Mouse (Mus musculus): ENCODE measurements at regions not wholly inside any gene's neighbourhood (a gene's known extent, or its start where the extent isn't known, plus 50 kb on each side); places are given as distances from the start of the nearest gene placed in this dataset.

- DNase-seq (ENCODE audit: low spot score), result no peak
- no peaks in the 10 kb centered on the region for H3K9me3 ChIP-seq (replicated peaks)
- H3K27me3 ChIP-seq (ENCODE audit: low read depth, poor library complexity, severe bottlenecking), result no peaks in the 10 kb centered on the region
- 90% methylated on average over 3 of the region's 3 CpGs for WGBS
- H3K27ac ChIP-seq, result no peak overlapping the region
- H3K4me3 ChIP-seq, result no peak overlapping the region
- no peaks in the 10 kb centered on the region for H3K36me3 ChIP-seq
- H3K4me1 ChIP-seq, result peaks cover 20% of the 10 kb centered on the region
Measured at GRCm38 (mm10) chr4:95378645-95379044, 178.7 kb upstream of the Fggy start.

GRCm38 (mm10) chr4:95383216-95383892 is 174.0 kb upstream of the Fggy start:
- Histone ChIP-seq H3K4me1 (peaks cover 15% of the 10 kb centered on the region), H3K36me3 (no peaks in the 10 kb centered on the region), H3K4me3 (no peak overlapping the region), H3K9me3 (replicated peaks) (no peaks in the 10 kb centered on the region), H3K27me3 (ENCODE audit: low read depth, poor library complexity, severe bottlenecking) (no peaks in the 10 kb centered on the region), H3K27ac (no peak overlapping the region)
- DNase-seq (ENCODE audit: low spot score), result no peak
- WGBS, result 93% methylated on average over 8 of the region's 8 CpGs

DNA sequence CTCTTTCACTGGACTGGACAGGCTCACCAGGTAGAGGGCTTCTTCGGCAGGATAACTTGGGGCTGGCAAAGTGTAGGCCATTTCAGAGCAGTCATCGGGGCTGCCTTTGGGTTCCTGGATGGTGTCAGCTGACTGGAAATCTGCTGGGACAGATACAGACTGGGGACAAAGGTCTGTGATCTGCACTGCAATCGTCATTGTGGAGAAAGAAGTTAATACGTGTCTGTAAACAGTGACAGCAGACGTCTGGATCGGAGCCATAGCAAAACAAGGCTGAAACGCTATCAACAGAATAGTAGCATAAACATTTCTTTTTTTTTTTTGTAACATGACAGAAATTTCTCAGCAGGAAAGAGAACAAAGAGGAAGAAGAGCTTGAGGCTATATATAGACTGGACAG is 171.8 kb upstream of the Fggy start:
- Histone ChIP-seq H3K9me3 (replicated peaks) (no peaks in the 10 kb centered on the region), H3K4me1 (peaks cover 18% of the 10 kb centered on the region), H3K27me3 (ENCODE audit: low read depth, poor library complexity, severe bottlenecking) (no peaks in the 10 kb centered on the region), H3K4me3 (no peak overlapping the region), H3K36me3 (no peaks in the 10 kb centered on the region), H3K27ac (peak overlapping the region; percentile 67)
- DNase-seq (ENCODE audit: low spot score), result no peak
- WGBS, result 61% methylated on average over 7 of the region's 7 CpGs

DNA sequence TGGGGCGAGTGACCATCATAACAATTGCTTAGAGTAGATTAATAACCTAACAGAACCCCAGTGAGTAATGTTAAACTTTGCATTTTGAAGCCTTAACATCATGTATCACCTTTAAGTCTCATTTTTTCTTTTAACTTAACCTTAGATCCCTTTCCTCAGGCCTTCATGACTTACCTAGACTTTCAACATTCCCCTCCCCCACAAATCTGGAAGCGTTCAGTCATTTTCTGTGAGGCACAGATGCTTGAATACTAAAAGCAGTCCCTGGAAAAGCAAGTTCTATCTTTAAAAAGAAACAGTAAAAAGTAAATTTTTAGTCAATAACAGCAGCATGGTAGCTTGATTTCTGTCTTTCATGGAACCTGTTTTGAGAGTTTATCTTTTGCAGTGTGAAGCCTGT is 171.3 kb upstream of the Fggy start:
- Histone ChIP-seq H3K27me3 (ENCODE audit: low read depth, poor library complexity, severe bottlenecking) (no peaks in the 10 kb centered on the region), H3K4me3 (no peak overlapping the region), H3K36me3 (no peaks in the 10 kb centered on the region), H3K27ac (peak overlapping the region; percentile 67), H3K4me1 (peaks cover 18% of the 10 kb centered on the region), H3K9me3 (replicated peaks) (no peaks in the 10 kb centered on the region)
- DNase-seq (ENCODE audit: low spot score), result no peak
- 54% methylated on average over 2 of the region's 2 CpGs for WGBS

GRCm38 (mm10) chr4:95388556-95388955 is 168.8 kb upstream of the Fggy start:
- DNase-seq (ENCODE audit: low spot score), result no peak
- H3K27ac ChIP-seq, result no peak overlapping the region
- 79% methylated on average over 3 of the region's 3 CpGs for WGBS

DNA sequence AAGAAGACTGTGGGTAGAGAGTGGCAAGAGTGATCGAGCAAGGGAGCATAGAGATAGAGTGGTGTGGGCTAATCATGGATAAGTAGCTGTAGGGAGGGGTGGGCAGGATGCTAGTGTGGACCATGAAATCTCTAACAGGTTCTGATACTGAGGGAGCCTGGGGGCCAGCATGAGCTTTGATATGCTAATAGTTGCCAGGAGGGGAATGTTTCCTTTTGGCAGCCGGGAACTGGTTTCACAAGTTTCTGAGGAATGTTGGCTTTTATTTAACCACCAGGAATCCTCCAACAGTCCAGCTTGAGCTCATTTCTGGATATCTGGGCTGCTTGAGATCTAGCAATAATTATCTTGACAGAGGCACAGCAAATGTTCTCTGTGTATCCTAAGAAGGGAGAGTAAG is 167.7 kb upstream of the Fggy start:
- 32% methylated on average over 2 of the region's 2 CpGs for WGBS
- H3K9me3 ChIP-seq (replicated peaks), result no peaks in the 10 kb centered on the region
- H3K36me3 ChIP-seq, result no peaks in the 10 kb centered on the region
- H3K4me1 ChIP-seq, result peaks cover 18% of the 10 kb centered on the region
- H3K4me3 ChIP-seq, result no peak overlapping the region
- no peak overlapping the region; the same call in 1 of the 2 replicates for H3K27ac ChIP-seq
- DNase-seq (ENCODE audit: low spot score), result no peak
- no peaks in the 10 kb centered on the region for H3K27me3 ChIP-seq (ENCODE audit: low read depth, poor library complexity, severe bottlenecking)

More at GRCm38 (mm10) chr4:95388556-95388955, 168.8 kb upstream of the Fggy start:
- H3K27me3 ChIP-seq (ENCODE audit: low read depth, poor library complexity, severe bottlenecking), result no peaks in the 10 kb centered on the region
- no peaks in the 10 kb centered on the region for H3K36me3 ChIP-seq
- no peak overlapping the region for H3K4me3 ChIP-seq
- no peaks in the 10 kb centered on the region for H3K9me3 ChIP-seq (replicated peaks)
- H3K4me1 ChIP-seq, result peaks cover 18% of the 10 kb centered on the region

DNA sequence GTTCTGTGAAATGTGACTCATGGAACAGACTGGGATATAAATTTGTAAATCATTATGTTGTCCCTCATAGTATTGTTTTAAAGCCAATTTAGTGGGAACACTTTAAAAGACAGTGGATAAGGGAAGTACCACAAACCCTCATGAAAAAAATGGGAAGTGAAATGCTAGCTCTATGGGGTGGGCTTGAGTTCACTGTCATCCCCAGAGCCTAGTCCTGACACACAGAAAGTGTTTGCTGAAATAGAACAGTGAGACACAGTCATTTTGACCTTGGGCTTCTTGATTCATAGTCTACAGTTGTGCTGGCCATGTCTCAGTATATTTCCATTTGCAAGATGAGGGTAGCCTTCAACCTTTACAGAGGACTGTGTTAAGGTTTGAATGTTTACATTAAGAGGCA is 166.8 kb upstream of the Fggy start:
- Histone ChIP-seq H3K27me3 (ENCODE audit: low read depth, poor library complexity, severe bottlenecking) (no peaks in the 10 kb centered on the region), H3K9me3 (replicated peaks) (no peaks in the 10 kb centered on the region), H3K36me3 (no peaks in the 10 kb centered on the region), H3K4me1 (peaks cover 13% of the 10 kb centered on the region), H3K4me3 (no peak overlapping the region), H3K27ac (no peak overlapping the region)
- no peak for DNase-seq (ENCODE audit: low spot score)

DNA sequence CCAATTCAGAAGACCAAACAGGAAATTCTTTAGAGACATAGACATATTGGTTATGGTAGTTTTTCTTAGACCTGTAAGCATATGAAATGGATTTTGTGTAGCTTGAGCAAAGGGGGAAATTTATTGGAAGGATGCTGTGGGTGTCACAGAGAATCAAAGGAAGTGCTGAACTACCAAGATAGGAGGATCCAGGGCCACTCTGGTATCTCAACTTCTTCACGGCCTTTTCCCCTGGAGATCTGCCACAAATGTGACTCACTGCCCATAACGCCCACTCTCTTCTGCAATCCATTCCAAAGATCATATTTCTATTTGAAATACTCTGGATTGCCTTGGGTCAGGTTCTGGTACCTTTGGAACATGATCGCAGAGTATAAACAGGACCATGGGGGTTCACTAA is 161.6 kb upstream of the Fggy start:
- Histone ChIP-seq H3K9me3 (replicated peaks) (no peaks in the 10 kb centered on the region), H3K4me3 (no peak overlapping the region), H3K27ac (no peak overlapping the region), H3K36me3 (no peaks in the 10 kb centered on the region), H3K4me1 (no peaks in the 10 kb centered on the region), H3K27me3 (ENCODE audit: low read depth, poor library complexity, severe bottlenecking) (no peaks in the 10 kb centered on the region)
- no peak for DNase-seq (ENCODE audit: low spot score)
- 90% methylated on average over 3 of the region's 3 CpGs for whole genome bisulfite sequencing

DNA sequence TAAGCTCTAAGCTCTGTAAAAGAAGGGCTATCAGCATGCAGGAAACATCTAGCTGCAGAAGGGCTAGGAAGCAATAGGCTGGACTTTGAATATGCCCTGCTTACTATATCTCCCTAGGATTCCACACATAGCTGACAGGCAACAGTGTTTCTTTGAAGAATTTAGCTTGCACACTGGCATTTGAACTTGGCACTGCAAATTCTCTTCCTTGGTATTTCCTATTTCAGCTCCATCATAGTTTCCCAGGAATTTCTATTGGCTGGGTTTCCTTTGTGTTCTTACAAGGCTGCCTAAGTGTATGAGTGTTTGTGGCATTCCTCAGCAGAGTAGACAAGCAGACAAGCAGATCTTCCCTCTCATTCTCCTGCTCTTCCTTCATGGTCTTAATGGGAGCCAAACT is 159.0 kb upstream of the Fggy start:
- no peak overlapping the region for H3K27ac ChIP-seq
- H3K9me3 ChIP-seq (replicated peaks), result no peaks in the 10 kb centered on the region
- H3K4me1 ChIP-seq, result no peaks in the 10 kb centered on the region
- no peak overlapping the region for H3K4me3 ChIP-seq
- DNase-seq (ENCODE audit: low spot score), result no peak
- no peaks in the 10 kb centered on the region for H3K27me3 ChIP-seq (ENCODE audit: low read depth, poor library complexity, severe bottlenecking)
- no peaks in the 10 kb centered on the region for H3K36me3 ChIP-seq

GRCm38 (mm10) chr4:95402273-95402672 is 155.0 kb upstream of the Fggy start:
- H3K27me3 ChIP-seq (ENCODE audit: low read depth, poor library complexity, severe bottlenecking), result no peaks in the 10 kb centered on the region
- WGBS, result 91% methylated on average over 6 of the region's 6 CpGs
- no peaks in the 10 kb centered on the region for H3K9me3 ChIP-seq (replicated peaks)
- no peak overlapping the region for H3K4me3 ChIP-seq
- H3K36me3 ChIP-seq, result no peaks in the 10 kb centered on the region
- no peak overlapping the region for H3K27ac ChIP-seq
- no peaks in the 10 kb centered on the region for H3K4me1 ChIP-seq
- no peak for DNase-seq (ENCODE audit: low spot score)

- no peaks in the 10 kb centered on the region for H3K27me3 ChIP-seq (ENCODE audit: low read depth, poor library complexity, severe bottlenecking)
- no peaks in the 10 kb centered on the region for H3K4me1 ChIP-seq
- H3K36me3 ChIP-seq, result no peaks in the 10 kb centered on the region
- no peaks in the 10 kb centered on the region for H3K9me3 ChIP-seq (replicated peaks)
- DNase-seq (ENCODE audit: low spot score), result no peak
- WGBS, result 39% methylated on average over 2 of the region's 2 CpGs
- H3K4me3 ChIP-seq, result no peak overlapping the region
- H3K27ac ChIP-seq, result no peak overlapping the region
Measured at GRCm38 (mm10) chr4:95417075-95417474, 140.2 kb upstream of the Fggy start.

DNA sequence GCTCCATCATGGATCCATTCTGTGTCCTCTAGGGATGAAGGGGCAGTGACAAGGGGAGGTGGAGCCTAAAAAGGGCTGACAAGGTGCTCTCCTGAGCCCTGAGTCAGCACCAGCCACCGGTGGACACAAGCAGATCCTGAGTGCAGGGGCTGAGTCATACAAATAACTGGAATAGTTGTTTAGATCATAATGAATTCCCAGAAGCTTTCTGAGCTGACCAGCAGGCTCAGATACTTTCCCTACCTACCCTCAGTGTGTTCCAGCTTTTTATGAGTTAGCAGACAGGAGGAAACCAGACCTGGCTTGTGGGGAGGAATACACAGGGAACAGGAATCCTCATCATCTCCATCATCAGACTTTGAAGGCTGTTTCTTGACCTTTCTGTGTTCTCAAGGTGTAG is 130.7 kb upstream of the Fggy start:
- Histone ChIP-seq H3K27me3 (ENCODE audit: low read depth, poor library complexity, severe bottlenecking) (no peaks in the 10 kb centered on the region), H3K4me3 (no peak overlapping the region), H3K27ac (no peak overlapping the region), H3K9me3 (replicated peaks) (no peaks in the 10 kb centered on the region), H3K4me1 (no peaks in the 10 kb centered on the region), H3K36me3 (no peaks in the 10 kb centered on the region)
- no peak for DNase-seq (ENCODE audit: low spot score)
- WGBS, result 70% methylated on average over 1 of the region's 1 CpGs

- peaks cover 13% of the 10 kb centered on the region for H3K4me1 ChIP-seq
- H3K4me3 ChIP-seq, result no peak overlapping the region
- peak overlapping the region; percentile 14; the same call in 1 of the 2 replicates for H3K27ac ChIP-seq
- no peaks in the 10 kb centered on the region for H3K27me3 ChIP-seq (ENCODE audit: low read depth, poor library complexity, severe bottlenecking)
- 46% methylated on average over 4 of the region's 4 CpGs for WGBS
- no peaks in the 10 kb centered on the region for H3K9me3 ChIP-seq (replicated peaks)
- no peaks in the 10 kb centered on the region for H3K36me3 ChIP-seq
- DNase-seq (ENCODE audit: low spot score), result no peak
Measured at GRCm38 (mm10) chr4:95434543-95434942, 122.8 kb upstream of the Fggy start.

- Histone ChIP-seq H3K36me3 (no peaks in the 10 kb centered on the region), H3K27me3 (ENCODE audit: low read depth, poor library complexity, severe bottlenecking) (no peaks in the 10 kb centered on the region), H3K4me3 (no peak overlapping the region), H3K27ac (no peak overlapping the region), H3K9me3 (replicated peaks) (no peaks in the 10 kb centered on the region), H3K4me1 (peaks cover 13% of the 10 kb centered on the region)
- DNase-seq (ENCODE audit: low spot score), result no peak
- WGBS, result 64% methylated on average over 4 of the region's 4 CpGs
Measured at GRCm38 (mm10) chr4:95435080-95435479, 122.2 kb upstream of the Fggy start.

Measured in limb, embryonic 10.5 days (tissue).